Mouse (Mus musculus) midbrain, embryonic 16.5 days (tissue): ENCODE measurements around the gene Irf2bp2. TPM values are rescaled to one million over a fixed set of nuclear protein-coding genes. Genes with fewer than 3 reads are reported as not detected.

Source experiments
- ATAC-seq: fragments of 200-750 bp; cut with Nextera tagmentation; 2 replicates; pipeline ENCODE4 v1.8.0; 2017; ENCODE audit warnings: moderate TSS enrichment
- H3K27ac ChIP-seq: fragments of 300-500 bp; sonication (generic); 2 replicates; pipeline ENCODE4 v1.5.1; 2014; ENCODE audit warnings: mild to moderate bottlenecking, low read length, mixed read lengths
- H3K27me3 ChIP-seq: fragments of 300-500 bp; sonication (generic); 2 replicates; pipeline ENCODE4 v1.6.1; 2014; ENCODE audit warnings: low read depth, low read length, mixed read lengths; ENCODE audit not compliant: control insufficient read depth, insufficient read depth
- H3K36me3 ChIP-seq: fragments of 300-500 bp; sonication (generic); 2 replicates; pipeline ENCODE4 v1.6.1; 2014; ENCODE audit warnings: mild to moderate bottlenecking, low read length, moderate library complexity, mixed read lengths; ENCODE audit not compliant: control insufficient read depth, insufficient read depth
- H3K4me1 ChIP-seq: fragments of 300-500 bp; sonication (generic); 2 replicates; pipeline ENCODE4 v1.6.1; 2014; ENCODE audit warnings: mild to moderate bottlenecking, low read length, mixed read lengths; ENCODE audit not compliant: control insufficient read depth, insufficient read depth
- H3K4me2 ChIP-seq: fragments of 300-500 bp; sonication (generic); 2 replicates; pipeline ENCODE4 v1.6.1; 2014; ENCODE audit warnings: mild to moderate bottlenecking, low read length, mixed read lengths
- H3K4me3 ChIP-seq: fragments of 300-500 bp; sonication (generic); 2 replicates; pipeline ENCODE4 v1.5.1; 2014; ENCODE audit warnings: low read depth, mild to moderate bottlenecking, low read length, moderate library complexity, mixed read lengths
- H3K9ac ChIP-seq: fragments of 300-500 bp; sonication (generic); 2 replicates; pipeline ENCODE4 v1.6.1; 2014; ENCODE audit warnings: low read depth, low read length, mixed read lengths
- H3K9me3 ChIP-seq: fragments of 300-500 bp; sonication (generic); replicated peaks from 2 replicates; pipeline ENCODE4 v1.6.1; 2014; ENCODE audit warnings: mild to moderate bottlenecking, low read length, mixed read lengths; ENCODE audit not compliant: control insufficient read depth, poor library complexity, severe bottlenecking
- WGBS: fragments of 180-500 bp; shearing (Covaris S2); extraction: QIAGEN DNeasy Blood & Tissue Kit; methylation state at CpG from one replicate; pipeline ENCODE4 v1.1.7; 2014; 5-methylcytosine and 5-hydroxymethylcytosine counted together
- polyA plus RNA-seq: library from polyadenylated mRNA; unstranded; fragments of >200 nt; fragmentation: Nextera tagmentation; extraction: Ambion mirVana; gene quantifications from 2 replicates; pipeline ENCODE4 v1.2.1, GENCODE M21; 2015

The Irf2bp2 gene
- polyA plus RNA-seq, 1 experiment from 2014 or later = 9.6 TPM

GRCm38 (mm10) chr8:126591141-126591820, 2.5 kb downstream of the Irf2bp2 start:
- H3K36me3 ChIP-seq = peaks cover 3% of the 10 kb centered on the region; the same call in 1 of the 2 replicates
- H3K4me1 ChIP-seq = peaks cover 55% of the 10 kb centered on the region
- WGBS = 1% methylated on average over 20 of the region's 20 CpGs
- peak overlapping the region; percentile 70 for H3K4me3 ChIP-seq
- peak overlapping the region; percentile 99 for H3K27ac ChIP-seq
- no peak for ATAC-seq
- peak overlapping the region; percentile 99 for H3K4me2 ChIP-seq
- no peaks in the 10 kb centered on the region for H3K27me3 ChIP-seq
- H3K9ac ChIP-seq = peak overlapping the region; percentile 100
- H3K9me3 ChIP-seq = no peaks in the 10 kb centered on the region

GRCm38 (mm10) chr8:126590599-126590998, 3.2 kb downstream of the Irf2bp2 start:
- no peaks in the 10 kb centered on the region for H3K9me3 ChIP-seq
- H3K4me2 ChIP-seq = peak overlapping the region; percentile 99
- 21% methylated on average over 4 of the region's 4 CpGs for WGBS
- H3K4me1 ChIP-seq = peaks cover 54% of the 10 kb centered on the region
- peak overlapping the region; percentile 70 for H3K9ac ChIP-seq
- H3K27ac ChIP-seq = peak overlapping the region; percentile 68
- H3K27me3 ChIP-seq = no peaks in the 10 kb centered on the region
- H3K36me3 ChIP-seq = peaks cover 3% of the 10 kb centered on the region; the same call in 1 of the 2 replicates
- ATAC-seq = no peak
- H3K4me3 ChIP-seq = peak overlapping the region; percentile 70

DNA sequence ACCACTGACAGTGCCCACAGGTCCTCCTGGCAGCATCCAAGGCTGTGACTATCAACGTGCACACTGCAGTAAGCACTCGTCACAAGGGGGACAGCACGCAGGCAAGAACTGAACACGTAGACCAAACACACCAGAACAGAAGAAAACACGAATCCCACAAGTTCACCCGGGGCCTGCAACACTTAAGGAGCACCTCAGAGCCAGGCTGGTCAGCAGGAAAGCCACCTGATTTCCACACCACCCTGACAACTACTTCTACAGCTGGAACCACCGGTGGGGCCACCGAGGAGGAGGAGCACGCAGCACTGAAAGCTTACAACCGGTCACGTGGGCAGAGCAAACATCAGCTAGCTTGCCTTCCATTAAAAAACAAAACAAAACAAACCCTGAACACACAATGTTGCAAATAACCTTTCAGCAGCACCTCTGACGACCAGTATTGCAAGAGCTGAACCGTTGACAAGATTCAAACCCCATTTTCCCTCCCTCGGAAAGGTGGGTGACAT, 3.7 kb downstream of the Irf2bp2 start:
- H3K4me1 ChIP-seq = peaks cover 54% of the 10 kb centered on the region
- 10% methylated on average over 14 of the region's 14 CpGs for WGBS

GRCm38 (mm10) chr8:126589507-126590023, 4.2 kb downstream of the Irf2bp2 start:
- no peak for ATAC-seq
- Histone ChIP-seq H3K9me3 (no peaks in the 10 kb centered on the region), H3K9ac (peak overlapping the region; percentile 70), H3K4me1 (peaks cover 56% of the 10 kb centered on the region), H3K27ac (peak overlapping the region; percentile 68; the same call in 1 of the 2 replicates), H3K27me3 (no peaks in the 10 kb centered on the region), H3K36me3 (peaks cover 3% of the 10 kb centered on the region; the same call in 1 of the 2 replicates), H3K4me3 (peak overlapping the region; percentile 70), H3K4me2 (peak overlapping the region; percentile 99)
- 35% methylated on average over 1 of the region's 1 CpGs for WGBS

More for the DNA sequence above, 3.7 kb downstream of the Irf2bp2 start:
- no peaks in the 10 kb centered on the region for H3K27me3 ChIP-seq
- H3K27ac ChIP-seq = peak overlapping the region; percentile 68
- H3K9me3 ChIP-seq = no peaks in the 10 kb centered on the region
- peak overlapping the region; percentile 70 for H3K4me3 ChIP-seq
- peaks cover 3% of the 10 kb centered on the region; the same call in 1 of the 2 replicates for H3K36me3 ChIP-seq
- peak overlapping the region; percentile 70 for H3K9ac ChIP-seq
- no peak for ATAC-seq
- H3K4me2 ChIP-seq = peak overlapping the region; percentile 99

DNA sequence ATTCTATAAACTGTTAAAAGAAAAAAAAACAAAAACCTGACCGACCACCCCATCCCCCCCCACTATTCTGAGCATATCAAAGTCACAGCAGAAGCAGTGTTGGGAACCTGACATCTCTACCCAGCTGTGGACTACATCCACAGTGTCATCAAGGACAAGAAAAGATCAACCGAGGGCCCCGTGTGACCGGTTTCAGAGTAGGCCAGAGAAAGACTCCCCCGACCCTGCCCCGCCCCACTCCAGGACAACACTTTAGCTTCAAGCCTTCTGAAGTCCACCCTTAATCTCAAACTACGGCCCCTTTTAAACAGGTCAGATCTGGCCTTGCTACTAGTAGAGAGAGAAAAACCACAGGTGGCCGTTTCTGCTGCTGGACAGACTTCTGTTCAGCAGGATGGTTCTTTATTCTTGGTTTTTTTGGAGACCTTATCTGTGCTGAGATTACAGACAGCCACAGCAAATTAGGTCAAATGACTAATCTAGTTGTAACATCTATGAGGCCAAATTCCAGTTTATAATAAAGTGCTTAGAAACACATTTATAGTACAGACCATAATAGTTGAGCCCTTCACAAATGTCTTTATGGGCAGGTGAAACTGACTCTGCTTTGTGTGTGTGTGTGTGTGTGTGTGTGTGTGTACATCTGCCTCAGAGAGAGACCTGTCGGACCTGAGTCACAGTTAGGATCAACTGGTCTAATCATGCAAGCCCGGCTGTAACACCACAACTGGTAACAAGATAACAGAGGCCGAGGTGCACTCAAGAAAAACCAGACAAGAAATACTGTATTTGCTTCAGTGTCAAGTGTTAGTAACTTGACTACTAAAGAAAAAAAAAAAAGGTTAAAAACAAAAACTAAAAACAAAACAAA, 4.9 kb downstream of the Irf2bp2 start:
- 19% methylated on average over 11 of the region's 11 CpGs for WGBS
- peak overlapping the region; percentile 99 for H3K4me2 ChIP-seq
- peak overlapping the region; percentile 70 for H3K4me3 ChIP-seq
- peak overlapping the region; percentile 54 for H3K9ac ChIP-seq
- no peaks in the 10 kb centered on the region for H3K9me3 ChIP-seq
- peaks cover 3% of the 10 kb centered on the region; the same call in 1 of the 2 replicates for H3K36me3 ChIP-seq
- peaks cover 61% of the 10 kb centered on the region for H3K4me1 ChIP-seq
- no peak overlapping the region for H3K27ac ChIP-seq
- no peak for ATAC-seq
- no peaks in the 10 kb centered on the region for H3K27me3 ChIP-seq

- Histone ChIP-seq H3K9ac (0 out of 2 replicates have a peak overlapping the region, but pooled peaks have one; percentile 22), H3K9me3 (no peaks in the 10 kb centered on the region), H3K4me2 (peak overlapping the region; percentile 99), H3K4me1 (peaks cover 66% of the 10 kb centered on the region), H3K36me3 (peaks cover 3% of the 10 kb centered on the region; the same call in 1 of the 2 replicates), H3K27me3 (no peaks in the 10 kb centered on the region), H3K4me3 (peak overlapping the region; percentile 70), H3K27ac (no peak overlapping the region)
- ATAC-seq = no peak
- 81% methylated on average over 10 of the region's 10 CpGs for WGBS
Measured at GRCm38 (mm10) chr8:126587836-126588503, 5.8 kb downstream of the Irf2bp2 start.

- Histone ChIP-seq H3K9ac (no peak overlapping the region; the same call in 1 of the 2 replicates), H3K9me3 (no peaks in the 10 kb centered on the region), H3K4me2 (peak overlapping the region; percentile 38), H3K4me1 (peaks cover 70% of the 10 kb centered on the region), H3K4me3 (no peak overlapping the region), H3K27ac (no peak overlapping the region), H3K27me3 (no peaks in the 10 kb centered on the region), H3K36me3 (peaks cover 3% of the 10 kb centered on the region; the same call in 1 of the 2 replicates)
- ATAC-seq = no peak
- WGBS = 75% methylated on average over 10 of the region's 10 CpGs
Measured at GRCm38 (mm10) chr8:126586599-126587577, 6.9 kb downstream of the Irf2bp2 start.
